Mouse (Mus musculus) gastrocnemius, postnatal 14 days (tissue): ENCODE results near the gene Nt5dc2. TPM values are rescaled to one million over a fixed set of nuclear protein-coding genes. Genes with fewer than 3 reads are reported as not detected.
A peak's percentile ranks its signal among the peaks of the same experiment; 100 is the strongest.

Experiments used
- DNase-seq: peaks from one replicate; pipeline ENCODE4 v3.0.0; 2021; ENCODE audit warnings: mixed read lengths
- intact Hi-C: fragments of 180-260 bp; cut with DNase I; formaldehyde crosslinking; loops from one replicate; pipeline ENCODE4 v1.15.1; 2025; ENCODE audit warnings: low total_unique reads
- long read RNA-seq, 2 experiments: library from polyadenylated mRNA; stranded (forward); transcript quantifications; one replicate each; pipeline ENCODE4 v2.0.0; 2021
- total RNA-seq, 2 experiments: library from RNA; stranded (reverse); gene quantifications; 2 replicates each; pipeline ENCODE4 v1.2.3; 2021

The Nt5dc2 gene
- total RNA-seq: 1 to 10 TPM; 6.8 to 8.1 TPM
- long read RNA-seq, experiment 1, transcript Nt5dc2-204 (14 exons, 1,848 nt): major isoform, 19 of 21 reads
- long read RNA-seq, experiment 1, partial matches to known transcripts: 1 of 21 reads
- long read RNA-seq, experiment 1, other reads (novel, unspliced or antisense): 0 of 21 reads
- long read RNA-seq, experiment 2, transcript Nt5dc2-204 (14 exons, 1,848 nt): major isoform, 18 of 21 reads
- long read RNA-seq, experiment 2, partial matches to known transcripts: 0 of 21 reads
- long read RNA-seq, experiment 2, other reads (novel, unspliced or antisense): 3 of 21 reads

GRCm38 (mm10) chr14:31130236-31131220 lies at the start of gene Nt5dc2:
Nt5dc2 (plus strand) TSS chr14:31131053.
- DNase-seq: peak; percentile 92
- intact Hi-C loops: loop anchor here (10.0 kb wide), 1 partner anchor 54 kb away; no protein-coding TSS in a partner anchor

DNA sequence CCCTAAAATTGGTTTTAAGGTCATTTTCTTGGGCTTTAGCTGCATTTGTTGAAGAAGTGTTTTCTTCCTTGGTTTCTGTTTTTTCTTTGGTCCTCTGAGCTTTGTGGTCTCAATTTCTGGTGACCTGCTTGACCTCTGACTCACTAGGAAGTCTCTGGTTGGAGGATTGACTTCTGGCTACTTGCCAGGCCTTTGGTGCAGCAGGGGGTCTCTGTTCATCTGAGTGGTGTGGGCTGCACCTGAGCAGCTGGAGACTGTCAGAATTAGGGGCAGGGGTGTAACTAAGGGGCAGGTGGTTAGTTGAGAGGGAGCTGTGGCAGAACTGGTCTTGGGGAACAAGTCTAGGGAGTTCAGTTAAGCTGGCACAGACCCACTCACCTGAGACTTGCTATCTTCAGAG lies 49.7 kb upstream of the Nt5dc2 start:
- intact Hi-C loops: no loop called here
- no peak for DNase-seq

GRCm38 (mm10) chr14:31087433-31087832 lies 43.4 kb upstream of the Nt5dc2 start:
- DNase-seq: no peak
- intact Hi-C loops: no loop called here

- intact Hi-C loops: no loop called here
- DNase-seq: no peak
Measured at GRCm38 (mm10) chr14:31088515-31088914, 42.3 kb upstream of the Nt5dc2 start.

DNA sequence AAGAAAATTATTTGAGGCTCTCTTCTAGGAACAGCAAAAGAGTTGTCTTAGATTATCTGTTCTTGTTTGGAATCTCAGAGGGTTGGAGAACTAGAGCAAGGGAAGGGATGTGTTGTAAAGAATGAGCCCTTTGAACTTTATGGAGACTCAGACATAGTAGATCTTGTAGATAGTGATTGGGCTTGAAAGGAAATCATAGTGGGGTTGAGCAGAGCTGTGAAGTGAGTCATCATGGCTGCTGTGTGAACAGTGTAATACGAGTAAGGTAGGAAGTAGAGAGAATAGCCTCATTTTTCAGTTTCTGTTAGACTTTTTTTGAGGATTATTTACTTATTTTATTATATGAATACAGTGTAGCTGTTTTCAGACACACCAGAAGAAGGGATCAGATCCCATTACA lies 40.9 kb upstream of the Nt5dc2 start:
- DNase-seq: no peak
- intact Hi-C loops: no loop called here

GRCm38 (mm10) chr14:31105156-31105555 lies 25.7 kb upstream of the Nt5dc2 start:
- intact Hi-C loops: no loop called here
- no peak for DNase-seq

DNA sequence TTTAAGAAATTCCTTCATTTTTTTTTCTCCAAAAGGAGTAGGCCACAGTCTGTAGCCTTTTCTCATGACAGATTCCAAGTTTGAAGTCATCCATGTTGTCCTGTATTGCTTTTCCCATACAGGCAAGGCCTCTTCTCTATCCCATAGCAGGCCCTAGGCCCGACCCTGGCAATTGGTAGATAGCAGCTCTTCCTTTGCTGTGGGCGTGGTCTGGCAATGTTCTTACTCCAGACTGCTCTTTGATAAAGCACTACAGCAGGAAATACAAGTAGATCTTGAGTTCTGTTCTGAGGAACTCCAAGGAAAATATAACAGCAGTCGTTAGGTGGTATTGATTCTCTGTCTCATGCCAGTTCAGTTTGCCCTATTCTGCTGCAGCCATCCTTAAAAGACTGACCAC lies 20.2 kb upstream of the Nt5dc2 start:
- intact Hi-C loops: no loop called here
- DNase-seq: no peak

DNA sequence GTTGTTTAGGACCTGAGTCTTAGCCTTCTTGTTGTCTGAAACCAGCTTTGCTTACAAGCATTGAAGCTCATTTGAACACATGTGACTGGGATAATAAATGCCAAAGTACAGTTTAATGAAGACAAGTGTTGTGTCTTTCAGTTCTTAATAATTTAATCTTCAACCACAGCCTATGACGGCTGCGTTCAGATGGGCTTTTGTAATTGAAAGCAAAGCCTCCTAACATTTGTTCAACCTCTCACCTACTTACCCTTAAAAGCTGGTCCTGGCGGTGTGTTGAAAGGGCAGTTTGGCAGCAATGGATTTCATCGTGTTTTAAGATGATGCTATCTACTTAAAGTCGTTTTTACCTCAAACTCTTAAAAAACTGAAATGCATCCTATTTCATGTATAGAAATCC lies 18.7 kb upstream of the Nt5dc2 start:
- DNase-seq: no peak
- intact Hi-C loops: no loop called here

DNA sequence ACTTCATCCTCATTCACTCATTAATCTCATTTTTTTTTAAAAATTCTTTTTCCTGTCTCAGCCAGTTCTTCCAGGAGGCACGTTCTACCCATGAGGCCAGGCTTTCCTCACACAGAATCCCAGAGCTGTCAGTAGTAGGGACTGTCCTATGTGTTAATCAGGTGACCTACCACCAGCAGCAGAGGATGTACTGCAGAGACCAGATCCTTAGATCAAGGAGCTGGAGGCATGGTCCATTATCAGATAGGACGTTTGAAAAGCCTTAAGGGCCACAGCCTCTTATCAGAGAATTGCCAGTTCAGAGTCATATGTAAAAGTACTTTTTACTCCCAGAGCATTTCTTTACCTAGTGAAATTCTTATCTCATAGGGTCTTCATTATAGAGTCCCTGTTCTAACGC lies 16.8 kb upstream of the Nt5dc2 start:
- intact Hi-C loops: no loop called here
- DNase-seq: no peak

GRCm38 (mm10) chr14:31115522-31115921 lies 15.3 kb upstream of the Nt5dc2 start:
- DNase-seq: no peak
- intact Hi-C loops: no loop called here

DNA sequence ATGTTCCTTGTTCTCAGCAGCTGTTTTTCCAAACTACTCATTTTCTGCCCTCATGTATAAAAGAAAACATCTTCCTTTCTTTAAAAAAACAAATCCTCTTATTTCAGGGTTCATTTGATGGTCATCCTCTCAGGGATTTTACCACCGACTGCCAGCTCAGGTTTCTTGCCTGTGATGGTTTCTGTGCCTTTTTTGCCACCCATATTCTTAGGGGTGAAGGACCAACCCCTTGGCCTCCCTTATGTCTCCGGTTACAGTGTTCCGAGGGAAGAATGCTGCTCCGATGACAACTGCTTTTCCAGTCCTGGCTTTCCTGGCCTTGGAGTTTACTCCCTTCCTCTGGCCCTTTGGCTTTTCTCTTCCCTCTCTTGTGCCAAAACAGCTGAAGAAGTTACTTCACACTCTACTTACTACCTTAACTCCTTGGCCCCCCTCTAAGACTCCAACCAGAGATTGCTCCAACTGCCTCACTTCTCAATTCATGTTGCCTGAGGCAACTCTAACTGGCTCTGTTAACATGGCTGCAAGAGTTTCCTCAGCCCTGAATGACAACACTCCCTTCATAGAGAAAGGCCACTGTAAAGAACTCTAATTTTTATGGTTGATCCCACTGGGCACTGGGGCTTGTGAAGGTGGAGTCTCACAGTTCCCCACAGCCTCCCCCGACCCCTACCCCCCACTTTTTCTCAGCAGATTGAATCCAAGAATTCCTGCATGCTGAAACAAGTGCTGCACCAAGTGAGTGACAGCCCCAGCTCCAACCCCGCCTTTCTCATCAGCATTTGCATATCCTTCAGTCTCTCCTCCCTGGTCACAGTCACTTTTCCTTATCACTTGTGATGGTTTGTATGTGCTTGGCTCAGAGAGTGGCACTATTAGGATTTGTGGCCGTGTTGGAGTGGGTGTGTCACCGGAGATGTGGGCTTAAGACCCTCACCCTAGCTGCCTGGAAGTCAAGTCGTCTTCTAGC lies 5.5 kb upstream of the Nt5dc2 start:
- intact Hi-C loops: no loop called here
- DNase-seq: no peak

GRCm38 (mm10) chr14:31126826-31127225 lies 4.0 kb upstream of the Nt5dc2 start:
- DNase-seq: no peak
- intact Hi-C loops: no loop called here

- intact Hi-C loops: no loop called here
- no peak for DNase-seq
Measured at GRCm38 (mm10) chr14:31128101-31128825, 2.6 kb upstream of the Nt5dc2 start.

DNA sequence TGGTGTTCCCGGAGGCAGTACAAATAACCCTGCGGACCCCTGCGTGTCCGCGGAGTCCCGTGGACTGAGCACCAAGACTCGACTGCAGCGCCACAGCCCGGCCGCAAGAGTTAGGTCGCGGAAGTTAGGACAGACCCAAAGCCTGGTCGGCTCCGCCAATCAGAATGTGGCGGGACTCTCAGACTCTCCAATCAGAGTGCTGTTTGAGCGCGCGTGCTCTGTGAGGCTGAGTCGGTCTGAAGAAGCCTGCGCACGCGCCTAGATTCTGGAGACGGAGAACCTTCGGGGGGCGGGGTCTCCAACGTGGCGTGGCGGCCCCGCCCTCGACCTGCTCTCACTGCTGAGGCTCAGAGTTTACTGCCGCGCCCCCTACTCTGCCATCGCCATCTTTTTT lies 2.0 kb upstream of the Nt5dc2 start, which contains the start of gene Smim4:
Gene Smim4, minus strand, starts transcription at position 131 of the 394 bp plus-strand sequence.
- intact Hi-C loops: no loop called here
- peak; percentile 98 for DNase-seq

- no peak for DNase-seq
- intact Hi-C loops: loop anchor here (10.0 kb wide), 1 partner anchor 55 kb away; no protein-coding TSS in a partner anchor
Measured at GRCm38 (mm10) chr14:31129326-31130235, 1.3 kb upstream of the Nt5dc2 start.

DNA sequence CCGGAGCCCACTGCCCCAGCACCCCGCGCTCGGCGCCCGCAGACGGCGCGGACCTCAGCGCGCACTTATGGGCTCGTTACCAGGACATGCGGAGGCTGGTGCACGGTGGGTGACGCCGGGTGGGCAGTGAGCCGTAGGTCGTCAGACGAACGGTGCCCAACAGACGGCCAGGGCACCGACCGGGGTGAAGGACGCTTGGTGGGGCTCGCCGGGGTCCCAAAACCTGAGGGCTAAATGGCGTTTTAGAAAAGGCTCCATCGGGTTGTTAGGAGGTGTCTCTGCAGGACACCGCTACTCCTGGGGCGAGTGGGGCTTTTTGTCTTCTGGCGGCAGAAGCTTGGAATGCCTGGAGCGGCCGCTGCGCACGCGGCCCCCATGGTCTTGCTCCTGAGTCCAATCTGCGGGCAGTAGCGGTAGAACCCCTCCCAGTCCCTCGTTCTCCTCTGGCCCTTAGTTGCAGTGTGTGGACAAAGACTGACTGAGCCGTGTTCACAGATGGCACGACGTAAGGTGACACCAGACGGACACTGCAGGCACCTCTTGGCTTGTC lies 494 bp downstream of the Nt5dc2 start:
- intact Hi-C loops: loop anchor here (10.0 kb wide), 1 partner anchor 53 kb away; no protein-coding TSS in a partner anchor
- no peak for DNase-seq

GRCm38 (mm10) chr14:31132031-31132430 lies 1.2 kb downstream of the Nt5dc2 start:
- intact Hi-C loops: loop anchor here (10.0 kb wide), 1 partner anchor 53 kb away; no protein-coding TSS in a partner anchor

More at GRCm38 (mm10) chr14:31132031-31132430, 1.2 kb downstream of the Nt5dc2 start:
- DNase-seq: no peak
